Mouse (Mus musculus) midbrain, embryonic 11.5 days (tissue): ENCODE measurements around the gene Col4a3bp. TPM values are rescaled to one million over a fixed set of nuclear protein-coding genes. Genes with fewer than 3 reads are reported as not detected.

ENCODE experiments used
- ATAC-seq: fragments of 200-750 bp; cut with Nextera tagmentation; 2 replicates; pipeline ENCODE4 v1.8.0; 2017; ENCODE audit warnings: moderate TSS enrichment, moderate library complexity; ENCODE audit not compliant: low FRiP score
- DNase-seq: peaks from one replicate; pipeline ENCODE4 v3.0.0; 2015; ENCODE audit warnings: low spot score; ENCODE audit errors: missing footprints
- H3K27ac ChIP-seq: fragments of 300-500 bp; sonication (generic); 2 replicates; pipeline ENCODE4 v1.5.1; 2014; ENCODE audit warnings: low read depth, low read length
- H3K27me3 ChIP-seq: fragments of 300-500 bp; sonication (generic); 2 replicates; pipeline ENCODE4 v1.6.1; 2014; ENCODE audit warnings: mild to moderate bottlenecking, low read length, moderate library complexity, mixed read lengths; ENCODE audit not compliant: control insufficient read depth, insufficient read depth
- H3K36me3 ChIP-seq: fragments of 300-500 bp; sonication (generic); 2 replicates; pipeline ENCODE4 v1.6.1; 2014; ENCODE audit warnings: mild to moderate bottlenecking, low read length, moderate library complexity, mixed read lengths; ENCODE audit not compliant: control insufficient read depth, insufficient read depth
- H3K4me1 ChIP-seq: fragments of 300-500 bp; sonication (generic); 2 replicates; pipeline ENCODE4 v1.6.1; 2014; ENCODE audit warnings: low read length; ENCODE audit not compliant: control insufficient read depth, insufficient read depth
- H3K4me2 ChIP-seq: fragments of 300-500 bp; sonication (generic); 2 replicates; pipeline ENCODE4 v1.6.1; 2014; ENCODE audit warnings: mild to moderate bottlenecking, moderate library complexity
- H3K4me3 ChIP-seq: fragments of 300-500 bp; sonication (generic); 2 replicates; pipeline ENCODE4 v1.5.1; 2014; ENCODE audit warnings: low read depth, low read length
- H3K9ac ChIP-seq: fragments of 300-500 bp; sonication (generic); 2 replicates; pipeline ENCODE4 v1.6.1; 2014; ENCODE audit warnings: low read length
- H3K9me3 ChIP-seq: fragments of 300-500 bp; sonication (generic); 2 replicates; pipeline ENCODE4 v1.6.1; 2016; ENCODE audit warnings: low read length; ENCODE audit not compliant: control insufficient read depth
- WGBS: fragments of 180-500 bp; shearing (Covaris S2); extraction: QIAGEN DNeasy Blood & Tissue Kit; methylation state at CpG from one replicate; pipeline ENCODE4 v1.1.7; 2014; 5-methylcytosine and 5-hydroxymethylcytosine counted together
- polyA plus RNA-seq: library from polyadenylated mRNA; unstranded; fragments of >200 nt; fragmentation: Nextera tagmentation; extraction: Ambion mirVana; gene quantifications from 2 replicates; pipeline ENCODE4 v1.2.1, GENCODE M21; 2014

Col4a3bp gene
- polyA plus RNA-seq, 1 experiment from 2014 or later = 6.9 TPM

DNA sequence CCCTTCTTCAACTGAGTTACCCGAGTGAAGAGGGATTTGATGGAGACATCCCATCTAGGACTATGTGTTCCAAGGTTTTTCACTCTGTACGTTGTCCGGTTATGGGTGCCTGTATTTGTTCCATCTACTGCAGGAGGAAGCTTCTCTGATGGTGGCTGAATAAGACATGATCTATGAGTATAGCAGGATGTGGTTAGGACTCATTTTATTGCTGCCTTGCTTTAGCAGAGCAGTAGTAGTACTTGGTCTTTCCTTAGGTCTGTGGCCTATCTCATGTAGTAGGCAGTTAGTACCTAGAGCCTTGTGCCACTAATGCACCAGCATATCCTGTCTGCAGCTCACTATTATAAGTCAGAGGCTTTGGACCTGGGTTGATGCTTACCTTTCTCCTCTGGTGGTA, 12.7 kb downstream of the Col4a3bp start:
- H3K4me2 ChIP-seq = no peak overlapping the region
- no peak overlapping the region for H3K27ac ChIP-seq
- H3K4me3 ChIP-seq = no peak overlapping the region
- WGBS = over 99% methylated on average over 3 of the region's 3 CpGs
- no peak overlapping the region for H3K9ac ChIP-seq
- no peaks in the 10 kb centered on the region for H3K9me3 ChIP-seq
- no peaks in the 10 kb centered on the region for H3K4me1 ChIP-seq
- DNase-seq (no peak), ATAC-seq (no peak)
- no peaks in the 10 kb centered on the region for H3K27me3 ChIP-seq
- H3K36me3 ChIP-seq = no peaks in the 10 kb centered on the region

GRCm38 (mm10) chr13:96567977-96568376, 25.6 kb downstream of the Col4a3bp start:
- no peaks in the 10 kb centered on the region for H3K27me3 ChIP-seq
- no peaks in the 10 kb centered on the region for H3K36me3 ChIP-seq
- no peak overlapping the region for H3K4me2 ChIP-seq
- 77% methylated on average over 6 of the region's 6 CpGs for WGBS
- no peak overlapping the region for H3K9ac ChIP-seq
- H3K4me3 ChIP-seq = no peak overlapping the region
- H3K4me1 ChIP-seq = 0 out of 2 replicates have a peak, but pooled peaks cover 2% of the 10 kb centered on the region
- DNase-seq = no peak
- no peak for ATAC-seq
- H3K27ac ChIP-seq = no peak overlapping the region
- no peaks in the 10 kb centered on the region for H3K9me3 ChIP-seq

DNA sequence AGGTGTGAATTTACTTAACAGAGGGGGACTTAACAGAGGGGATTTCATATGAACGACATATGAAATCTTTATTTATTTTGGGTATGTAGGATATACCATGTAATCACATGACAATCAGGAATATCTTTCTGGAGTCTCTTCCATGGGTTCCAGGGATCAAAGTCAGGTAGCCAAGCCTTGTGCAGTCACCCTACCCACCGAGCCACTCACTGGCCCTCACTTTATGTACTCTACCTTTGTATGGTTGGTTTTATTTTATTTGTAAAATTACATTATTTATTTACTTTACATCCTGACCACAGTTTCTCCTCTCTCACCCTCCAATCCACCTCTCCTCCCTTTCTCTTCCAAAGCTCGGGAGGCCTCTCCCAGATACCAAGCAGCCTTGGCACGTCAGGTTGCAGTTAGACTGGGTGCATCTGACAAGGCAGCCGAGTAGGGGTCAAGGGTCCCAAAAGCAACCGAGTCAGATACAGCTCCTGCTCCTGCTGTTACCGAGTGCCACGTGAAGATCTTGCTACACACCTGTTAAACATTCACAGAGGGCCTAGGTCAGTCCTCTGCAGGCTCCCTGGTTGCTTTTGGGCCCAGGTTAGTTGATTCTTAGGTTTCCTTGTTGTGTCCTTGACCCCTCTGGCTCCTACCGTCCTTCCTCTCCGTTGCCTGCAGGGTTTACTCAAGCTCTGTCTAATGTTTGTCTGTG, 28.0 kb downstream of the Col4a3bp start:
- Histone ChIP-seq H3K4me1 (0 out of 2 replicates have a peak, but pooled peaks cover 2% of the 10 kb centered on the region), H3K27me3 (no peaks in the 10 kb centered on the region), H3K9ac (no peak overlapping the region), H3K4me3 (no peak overlapping the region), H3K27ac (no peak overlapping the region), H3K9me3 (no peaks in the 10 kb centered on the region), H3K36me3 (no peaks in the 10 kb centered on the region), H3K4me2 (no peak overlapping the region)
- WGBS = 60% methylated on average over 10 of the region's 10 CpGs
- ATAC-seq (no peak), DNase-seq (no peak)

DNA sequence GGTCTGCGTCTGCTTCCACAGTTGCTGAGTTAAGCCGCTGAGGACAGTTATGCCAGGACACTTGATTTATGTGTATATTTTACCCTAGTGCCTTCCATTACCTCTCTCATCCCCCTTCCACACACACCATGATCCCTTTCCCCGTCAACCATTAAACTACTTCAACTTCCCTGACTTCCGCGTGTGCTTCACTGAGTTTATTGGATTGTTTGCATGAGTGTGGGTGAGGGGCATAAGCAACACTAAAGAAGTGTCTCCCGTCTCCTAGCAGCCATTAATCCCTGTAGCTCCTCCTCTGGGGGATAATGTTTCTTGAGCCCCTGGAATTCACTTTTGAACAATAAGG, 28.6 kb downstream of the Col4a3bp start:
- Histone ChIP-seq H3K4me1 (0 out of 2 replicates have a peak, but pooled peaks cover 2% of the 10 kb centered on the region), H3K4me3 (no peak overlapping the region), H3K9me3 (no peaks in the 10 kb centered on the region), H3K4me2 (no peak overlapping the region), H3K27ac (no peak overlapping the region), H3K9ac (no peak overlapping the region), H3K36me3 (no peaks in the 10 kb centered on the region), H3K27me3 (no peaks in the 10 kb centered on the region)
- no peak for DNase-seq
- no peak for ATAC-seq
- WGBS = 56% methylated on average over 6 of the region's 6 CpGs

DNA sequence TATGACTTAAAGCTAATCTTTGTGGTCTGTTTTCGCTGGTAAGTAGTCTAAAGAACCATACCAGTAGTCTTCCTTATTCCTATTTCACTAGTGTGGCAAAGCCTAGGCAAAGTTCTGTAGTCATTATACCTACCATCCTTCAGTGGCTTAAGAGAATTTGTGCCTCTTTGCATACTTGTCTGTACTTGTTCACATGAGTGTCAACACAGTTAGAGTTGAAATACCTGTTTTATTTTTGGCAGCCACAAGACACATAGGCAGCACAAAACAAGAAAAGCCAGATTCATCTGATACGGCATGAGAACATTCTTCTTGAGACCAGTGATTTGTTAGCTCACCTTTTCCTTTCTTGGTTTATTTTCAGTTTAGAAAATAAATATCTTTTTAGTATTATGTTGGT, 31.8 kb downstream of the Col4a3bp start:
- H3K4me1 ChIP-seq = 0 out of 2 replicates have a peak, but pooled peaks cover 2% of the 10 kb centered on the region
- no peaks in the 10 kb centered on the region for H3K9me3 ChIP-seq
- H3K4me2 ChIP-seq = no peak overlapping the region
- ATAC-seq (no peak), DNase-seq (no peak)
- H3K27me3 ChIP-seq = no peaks in the 10 kb centered on the region
- no peak overlapping the region for H3K4me3 ChIP-seq
- no peak overlapping the region for H3K9ac ChIP-seq
- WGBS = 96% methylated on average over 2 of the region's 2 CpGs
- no peaks in the 10 kb centered on the region for H3K36me3 ChIP-seq
- H3K27ac ChIP-seq = no peak overlapping the region

DNA sequence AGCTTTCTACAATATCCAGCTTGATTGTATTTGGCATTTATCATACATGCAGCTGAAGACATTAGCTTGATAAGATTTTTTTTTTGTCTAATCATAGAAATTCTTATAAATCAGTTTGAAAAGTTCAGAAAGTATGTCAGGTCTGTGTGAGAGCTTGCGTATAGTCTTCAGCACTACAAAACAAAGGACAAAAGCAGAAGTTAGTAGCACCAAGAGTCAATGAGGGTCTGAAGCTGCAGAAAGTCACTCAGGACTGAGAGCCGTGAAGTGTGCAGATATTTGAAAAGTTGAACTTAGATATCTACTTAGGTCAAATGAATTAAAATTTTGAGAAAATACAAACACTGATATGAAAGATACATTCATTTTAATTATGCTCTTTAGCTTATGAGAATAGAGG, 36.7 kb downstream of the Col4a3bp start:
- ATAC-seq = no peak

DNA sequence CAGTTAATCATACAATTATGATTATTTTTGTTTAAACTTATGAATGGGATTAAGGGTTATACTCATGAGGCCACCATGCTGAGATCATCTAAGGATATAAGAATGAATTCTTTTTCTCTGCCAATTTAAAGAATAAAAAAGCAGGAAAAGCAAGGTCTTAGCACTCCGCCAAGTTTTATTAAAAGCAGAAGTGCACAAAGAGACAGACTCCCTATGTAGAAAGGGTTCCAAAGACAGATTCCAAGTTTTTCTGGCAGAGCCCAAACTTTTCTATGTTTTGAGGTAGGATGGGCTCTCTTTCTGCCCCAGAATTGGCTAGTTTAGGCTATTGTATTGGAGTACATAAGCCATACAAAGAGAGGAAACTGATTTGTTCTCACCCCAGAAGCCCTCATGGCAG, 37.6 kb downstream of the Col4a3bp start:
- no peak for ATAC-seq
- no peaks in the 10 kb centered on the region for H3K4me1 ChIP-seq
- no peak overlapping the region for H3K4me2 ChIP-seq
- no peak overlapping the region for H3K27ac ChIP-seq
- no peaks in the 10 kb centered on the region for H3K36me3 ChIP-seq
- H3K9ac ChIP-seq = no peak overlapping the region
- no peaks in the 10 kb centered on the region for H3K9me3 ChIP-seq
- no peak for DNase-seq
- 66% methylated on average over 1 of the region's 1 CpGs for WGBS
- H3K4me3 ChIP-seq = no peak overlapping the region
- no peaks in the 10 kb centered on the region for H3K27me3 ChIP-seq

More for the DNA sequence above, 36.7 kb downstream of the Col4a3bp start:
- 86% methylated on average over 2 of the region's 2 CpGs for WGBS
- no peak for DNase-seq
- Histone ChIP-seq H3K9ac (no peak overlapping the region), H3K27ac (no peak overlapping the region), H3K4me3 (no peak overlapping the region), H3K4me2 (no peak overlapping the region), H3K9me3 (no peaks in the 10 kb centered on the region), H3K4me1 (no peaks in the 10 kb centered on the region), H3K36me3 (no peaks in the 10 kb centered on the region), H3K27me3 (no peaks in the 10 kb centered on the region)

DNA sequence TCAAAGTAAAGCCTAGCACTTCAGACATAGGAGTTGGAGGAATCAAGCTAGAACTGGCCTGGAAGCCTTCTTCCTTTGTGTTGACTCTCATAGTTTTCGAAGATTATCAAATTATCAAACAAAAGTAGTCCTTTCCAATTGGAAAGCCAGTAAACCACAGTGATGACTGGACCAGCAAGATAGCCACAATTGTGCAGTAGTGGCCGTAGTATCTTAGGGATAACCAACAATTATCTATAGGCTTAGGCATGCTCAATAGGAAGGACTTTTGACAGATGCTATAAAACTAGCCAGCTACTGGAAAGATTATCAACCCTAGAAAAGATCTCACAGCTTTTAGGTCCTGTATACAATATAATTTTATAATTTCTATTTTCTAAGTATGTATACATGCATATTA, 41.8 kb downstream of the Col4a3bp start:
- Histone ChIP-seq H3K4me3 (no peak overlapping the region), H3K27ac (no peak overlapping the region), H3K36me3 (no peaks in the 10 kb centered on the region), H3K9ac (no peak overlapping the region), H3K27me3 (no peaks in the 10 kb centered on the region), H3K4me1 (peaks cover 6% of the 10 kb centered on the region), H3K4me2 (no peak overlapping the region), H3K9me3 (no peaks in the 10 kb centered on the region)
- DNase-seq (no peak), ATAC-seq (no peak)
- 84% methylated on average over 2 of the region's 2 CpGs for WGBS

- no peak overlapping the region for H3K4me3 ChIP-seq
- 92% methylated on average over 5 of the region's 5 CpGs for WGBS
- peaks cover 6% of the 10 kb centered on the region for H3K4me1 ChIP-seq
- H3K9me3 ChIP-seq = no peaks in the 10 kb centered on the region
- no peaks in the 10 kb centered on the region for H3K27me3 ChIP-seq
- no peaks in the 10 kb centered on the region for H3K36me3 ChIP-seq
- no peak overlapping the region for H3K27ac ChIP-seq
- DNase-seq (no peak), ATAC-seq (no peak)
- H3K4me2 ChIP-seq = no peak overlapping the region
- no peak overlapping the region for H3K9ac ChIP-seq
These were observed 44.1 kb downstream of the Col4a3bp start for GRCm38 (mm10) chr13:96586540-96586939.
